ENCODE assay signal across 20 mouse cellular contexts in the genomic region with DNA sequence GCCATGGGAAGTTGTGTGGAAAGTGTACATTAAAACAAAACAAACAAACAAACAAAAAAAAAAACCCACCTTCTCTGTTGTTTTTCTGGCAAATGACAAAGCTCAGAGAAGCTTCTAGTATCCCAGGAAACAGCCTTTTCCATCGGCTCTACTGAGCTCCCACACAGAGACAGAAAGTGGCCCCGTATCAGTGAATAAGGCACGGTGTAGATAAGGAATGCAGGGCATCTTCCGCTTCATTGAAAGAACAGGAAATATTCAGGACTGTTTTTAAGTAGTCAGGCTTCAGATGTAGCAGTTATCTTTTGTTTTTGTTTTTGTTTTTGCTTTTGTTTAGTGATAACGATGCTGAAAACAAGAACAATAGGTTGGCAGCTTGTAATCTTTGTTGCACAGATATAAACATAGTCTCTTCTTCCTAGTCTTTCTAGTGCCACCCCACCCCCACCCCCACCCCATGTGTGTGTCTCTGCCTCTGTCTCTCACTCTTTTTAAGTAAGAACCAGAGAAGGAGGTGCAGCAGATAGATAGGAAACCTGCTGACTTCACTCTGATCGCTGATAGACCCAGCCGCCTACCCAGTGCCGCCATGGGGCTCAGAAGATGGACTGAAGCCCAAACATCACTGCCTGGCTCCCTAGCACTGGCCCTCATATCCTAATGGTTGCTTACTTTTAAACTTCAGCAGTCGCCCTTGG. TPM values are rescaled to one million over a fixed set of nuclear protein-coding genes. Genes with fewer than 3 reads are reported as not detected.
DNase-seq lines count a peak whose midpoint lies in the region; ATAC-seq and TF ChIP-seq lines count a peak whose summit lies in the region.
"Had no signal": no experiment of that assay in that cellular context is flagged by ENCODE, and none has a peak within 500 bp of the region (broad histone marks: within the 10 kb centered on the region; RNA-seq: fewer than 3 reads in every experiment).

No protein-coding gene starts in this region.

- H3K27ac ChIP-seq in heart, embryonic 11.5 days (ENCODE audit: low read depth, low read length): 0 out of 2 replicates have a peak overlapping the region, but pooled peaks have one; percentile 22
- H3K27ac ChIP-seq in liver, embryonic 12.5 days: peak overlapping the region; percentile 66
- H3K27ac ChIP-seq in embryonic facial prominence, embryonic 10.5 days (replicated peaks): no peak overlapping the region
- H3K27ac ChIP-seq in left cerebral cortex, adult 2 months: no peak overlapping the region
- H3K27ac ChIP-seq: embryonic facial prominence, embryonic 12.5 days; forebrain, embryonic 15.5 days; heart, embryonic 10.5 days; limb, embryonic 10.5 days had no signal

- intact Hi-C loops in heart, postnatal 25 days (cut with DNase I): no loop called here
- intact Hi-C loops in left cerebral cortex, adult 2 months (cut with DNase I): no loop called here

- DNase-seq in heart, postnatal 25 days (ENCODE audit: low spot score): no peak
- peak; percentile 30 for DNase-seq in thymus, postnatal 25 days
- DNase-seq in thymus, adult 18-20 months: no peak
- DNase-seq in embryonic facial prominence, embryonic 10.5 days (ENCODE audit: low spot score): no peak
- DNase-seq in kidney, postnatal 25 days: no peak
- DNase-seq in left cerebral cortex, adult 2 months (ENCODE audit: extremely low spot score in 1 of 2, low spot score in 2 of 2): no peak
- DNase-seq: adrenal gland, postnatal 10 days; cerebellum, adult 2 months; heart, postnatal 4 days; kidney, adult 8-10 months; kidney, postnatal 4 days; lung, adult 2 months; lung, postnatal 36 days had no signal

- TF ChIP-seq CTCF in left cerebral cortex, adult 2 months (IDR thresholded peaks at IDR 0.05): no peak

- H3K9ac ChIP-seq in heart, embryonic 11.5 days (ENCODE audit: low read depth, low read length): no peak overlapping the region
- H3K9ac ChIP-seq in liver, embryonic 12.5 days: no peak overlapping the region
- H3K9ac ChIP-seq: embryonic facial prominence, embryonic 12.5 days; forebrain, embryonic 15.5 days had no signal

- no peak overlapping the region for H3K4me3 ChIP-seq in heart, embryonic 11.5 days (ENCODE audit: low read depth, low read length)
- H3K4me3 ChIP-seq in liver, embryonic 12.5 days: no peak overlapping the region
- H3K4me3 ChIP-seq in embryonic facial prominence, embryonic 10.5 days: no peak overlapping the region
- H3K4me3 ChIP-seq in left cerebral cortex, adult 2 months: no peak overlapping the region
- H3K4me3 ChIP-seq: embryonic facial prominence, embryonic 12.5 days; forebrain, embryonic 15.5 days; heart, embryonic 10.5 days; limb, embryonic 10.5 days had no signal

- H3K4me2 ChIP-seq in heart, embryonic 11.5 days: no peak overlapping the region
- peak overlapping the region; percentile 46 for H3K4me2 ChIP-seq in liver, embryonic 12.5 days
- H3K4me2 ChIP-seq: embryonic facial prominence, embryonic 12.5 days; forebrain, embryonic 15.5 days had no signal

- 0 out of 2 replicates have a peak, but pooled peaks have one; percentile 31 for ATAC-seq in heart, embryonic 11.5 days (replicated peaks; ENCODE audit: insufficient number of reproducible peaks, low FRiP score, low TSS enrichment)
- ATAC-seq in liver, embryonic 12.5 days: peak; percentile 92
- ATAC-seq: forebrain, embryonic 15.5 days had no signal

- 22% methylated on average over 9 of the region's 9 CpGs for WGBS in heart, embryonic 11.5 days (ENCODE audit: insufficient replicate concordance)
- 13% methylated on average over 9 of the region's 9 CpGs for WGBS in liver, embryonic 12.5 days (ENCODE audit: insufficient replicate concordance)
- WGBS in embryonic facial prominence, embryonic 10.5 days: 72% methylated on average over 9 of the region's 9 CpGs

- H3K36me3 ChIP-seq in heart, embryonic 11.5 days (ENCODE audit: control insufficient read depth, insufficient read depth, low read length): no peaks in the 10 kb centered on the region
- no peaks in the 10 kb centered on the region for H3K36me3 ChIP-seq in liver, embryonic 12.5 days
- no peaks in the 10 kb centered on the region for H3K36me3 ChIP-seq in embryonic facial prominence, embryonic 10.5 days (replicated peaks)
- H3K36me3 ChIP-seq: embryonic facial prominence, embryonic 12.5 days; forebrain, embryonic 15.5 days; heart, embryonic 10.5 days; limb, embryonic 10.5 days had no signal

- H3K27me3 ChIP-seq in heart, embryonic 11.5 days (ENCODE audit: control insufficient read depth, insufficient read depth, low read length): peaks cover 27% of the 10 kb centered on the region
- peaks cover 38% of the 10 kb centered on the region for H3K27me3 ChIP-seq in liver, embryonic 12.5 days (replicated peaks)
- H3K27me3 ChIP-seq in embryonic facial prominence, embryonic 10.5 days (replicated peaks; ENCODE audit: low read depth, poor library complexity, severe bottlenecking): peaks cover 40% of the 10 kb centered on the region

- H3K4me1 ChIP-seq in heart, embryonic 11.5 days (ENCODE audit: control insufficient read depth, insufficient read depth, low read length): 0 out of 2 replicates have a peak, but pooled peaks cover 2% of the 10 kb centered on the region
- peaks cover 34% of the 10 kb centered on the region for H3K4me1 ChIP-seq in liver, embryonic 12.5 days
- H3K4me1 ChIP-seq in embryonic facial prominence, embryonic 10.5 days: peaks cover 11% of the 10 kb centered on the region

- H3K9me3 ChIP-seq in heart, embryonic 11.5 days (replicated peaks; ENCODE audit: control insufficient read depth, low read length): no peaks in the 10 kb centered on the region
- no peaks in the 10 kb centered on the region for H3K9me3 ChIP-seq in liver, embryonic 12.5 days (replicated peaks)
- no peaks in the 10 kb centered on the region for H3K9me3 ChIP-seq in embryonic facial prominence, embryonic 10.5 days
- H3K9me3 ChIP-seq: embryonic facial prominence, embryonic 12.5 days; forebrain, embryonic 15.5 days; heart, embryonic 10.5 days; limb, embryonic 10.5 days had no signal

RNA-seq across cellular contexts. Expression of gene Skap1, which starts 3.8 kb away (rescaled TPM):
- polyA plus RNA-seq in heart, embryonic 11.5 days (2014; fragmentation: Nextera tagmentation; extraction: Ambion mirVana): 0.46 and 0.84 TPM in 2 replicates
- total RNA-seq in heart, postnatal 25 days (2021): under 1 TPM in 1 of 2 experiments, not detected in 1; 0.17 TPM
- polyA plus RNA-seq in liver, embryonic 12.5 days (2016; fragmentation: Nextera tagmentation; extraction: Ambion mirVana): 0.14 and 0.51 TPM in 2 replicates
- 0.19 and 0.46 TPM in 2 replicates for polyA plus RNA-seq in embryonic facial prominence, embryonic 10.5 days (2016; fragmentation: Nextera tagmentation; extraction: Ambion mirVana)
- 1 to 10 TPM; 1.8 to 2.0 TPM for total RNA-seq in left cerebral cortex, adult 2 months (2021)
- total RNA-seq: common myeloid progenitor, adult 5-6 weeks had no signal

Comparison
In these comparisons a context has a peak if more than half of its experiments do, and no peak if none do; other contexts are left out.
1. H3K27ac ChIP-seq: peak in heart, embryonic 11.5 days (single experiment) and liver, embryonic 12.5 days (single experiment); none in embryonic facial prominence, embryonic 10.5 days (single experiment) and left cerebral cortex, adult 2 months (single experiment).